Mouse (Mus musculus) spleen, embryonic (tissue): ENCODE data around the gene Nlrp9b.
"Not testable (repeated sequence)": the region's sequence is repeated elsewhere in the genome, so short reads cannot be mapped to it uniquely, and the experiment has no call there.

ENCODE experiments used
- CTCF ChIA-PET: fragments of 350-600 bp; sonication (Branson Sonifier 250); formaldehyde crosslinking; loops from one replicate; lab custom pipeline; 2022; lab: Charles Lee

The Nlrp9b gene

DNA sequence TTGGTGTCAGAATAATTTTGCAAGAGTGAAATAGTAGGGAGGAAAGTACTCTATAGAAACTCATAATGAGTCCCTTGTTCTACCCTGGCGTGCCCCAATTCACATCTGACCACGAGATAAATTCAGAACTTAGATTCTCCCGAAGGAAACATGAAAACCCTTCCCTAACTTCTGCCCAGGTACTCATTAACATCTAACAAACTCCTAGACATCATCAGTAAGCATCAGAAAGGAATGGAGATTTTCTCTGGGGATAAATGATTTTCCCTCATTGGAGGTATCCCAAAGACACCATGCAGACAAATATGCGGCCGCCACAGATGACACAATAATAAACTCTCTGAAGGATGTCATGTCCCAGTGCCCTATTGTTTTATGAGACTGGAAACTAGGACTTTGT, 108.1 kb downstream of the Nlrp9b start, which contains the start of gene Vmn1r91:
TSS of gene Vmn1r91 (plus strand) at position 301 of the 400 bp plus-strand sequence.
- CTCF ChIA-PET = not testable (repeated sequence)

DNA sequence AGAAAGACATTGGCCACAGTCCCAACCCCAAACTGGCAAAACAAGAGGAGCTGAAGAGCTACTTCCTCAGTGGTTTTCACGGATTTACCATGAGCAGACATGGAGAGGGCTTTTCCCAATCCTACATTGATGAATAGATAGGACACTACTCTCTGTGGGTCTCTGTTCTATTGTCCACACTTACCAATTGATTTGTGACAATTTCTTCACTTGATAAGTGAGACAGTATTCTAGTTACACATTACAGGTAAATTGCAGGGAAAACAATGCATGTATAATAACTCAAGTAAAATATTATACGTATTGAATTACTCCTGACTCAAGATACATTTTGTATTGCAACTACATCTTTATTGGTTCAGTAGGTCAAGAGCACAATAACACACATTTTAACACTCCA, 131.2 kb downstream of the Nlrp9b start, which contains the start of gene Gm16442:
TSS of gene Gm16442 (minus strand) at position 101 of the 400 bp plus-strand sequence.
- CTCF ChIA-PET = not testable (repeated sequence)
